Mouse (Mus musculus): ENCODE data around the gene Ptprd. TPM values are rescaled to one million over a fixed set of nuclear protein-coding genes. Genes with fewer than 3 reads are reported as not detected.

Ptprd gene
- polyA plus RNA-seq, 1 experiment: 5.7 TPM

DNA sequence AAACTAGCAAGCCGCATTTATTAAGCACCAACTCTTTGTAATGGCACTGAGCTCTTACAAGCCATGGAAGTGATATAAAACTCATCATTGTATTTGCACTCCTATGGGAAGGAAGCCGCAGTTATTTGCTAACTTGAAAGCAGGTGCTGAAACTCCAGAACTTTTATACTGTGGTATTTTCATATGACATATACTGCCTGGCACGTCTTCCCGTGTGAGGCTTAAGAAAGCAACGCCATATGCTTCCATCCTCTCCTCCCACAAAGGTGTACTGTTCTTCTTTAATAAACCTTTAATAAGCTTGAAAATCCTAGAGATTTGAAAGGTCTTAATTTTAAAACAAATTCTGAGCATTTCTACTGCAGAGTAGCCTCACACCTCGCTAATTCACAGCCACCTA, 1595.1 kb downstream of the Ptprd start:
- DNase-seq (ENCODE audit: low spot score): no peak

DNA sequence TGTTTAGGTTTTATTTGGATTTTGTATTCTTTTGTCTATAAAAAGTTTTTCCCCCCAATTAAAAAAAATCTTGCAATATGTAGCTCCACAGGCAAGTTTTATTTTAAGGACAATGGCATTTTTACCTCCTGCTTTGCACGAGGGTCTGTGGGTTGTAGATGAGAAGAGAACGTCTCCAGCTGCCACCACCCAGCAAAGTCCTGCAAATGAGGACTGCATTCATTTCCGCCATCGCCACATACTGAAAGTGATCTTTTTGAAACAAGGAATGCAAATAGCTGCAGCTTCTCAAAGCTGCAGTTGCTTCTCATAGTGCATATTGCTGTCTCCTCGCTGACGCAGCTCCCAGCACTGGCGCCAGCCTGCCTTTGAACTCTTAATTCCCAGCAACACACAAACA, 1603.5 kb downstream of the Ptprd start:
- no peak for DNase-seq (ENCODE audit: low spot score)

DNA sequence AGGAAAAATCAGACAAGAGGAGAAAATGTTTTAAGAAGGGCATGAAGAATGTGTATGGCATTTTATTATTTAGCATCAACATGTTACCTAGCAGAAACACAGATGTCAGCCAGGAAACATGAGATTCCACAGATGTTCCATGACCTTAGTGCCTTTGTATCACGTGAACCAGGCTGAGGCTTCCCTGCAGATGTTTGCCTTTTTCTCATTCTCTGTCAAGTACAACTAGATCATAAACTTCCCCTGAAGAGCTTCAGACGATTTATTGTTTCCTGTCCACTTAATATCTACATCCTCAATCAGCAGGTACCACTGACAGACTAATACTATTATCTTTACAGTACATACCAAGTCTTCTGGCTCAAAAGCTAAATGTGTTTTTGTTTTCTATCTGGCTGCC, 1605.0 kb downstream of the Ptprd start:
- no peak for DNase-seq (ENCODE audit: low spot score)

DNA sequence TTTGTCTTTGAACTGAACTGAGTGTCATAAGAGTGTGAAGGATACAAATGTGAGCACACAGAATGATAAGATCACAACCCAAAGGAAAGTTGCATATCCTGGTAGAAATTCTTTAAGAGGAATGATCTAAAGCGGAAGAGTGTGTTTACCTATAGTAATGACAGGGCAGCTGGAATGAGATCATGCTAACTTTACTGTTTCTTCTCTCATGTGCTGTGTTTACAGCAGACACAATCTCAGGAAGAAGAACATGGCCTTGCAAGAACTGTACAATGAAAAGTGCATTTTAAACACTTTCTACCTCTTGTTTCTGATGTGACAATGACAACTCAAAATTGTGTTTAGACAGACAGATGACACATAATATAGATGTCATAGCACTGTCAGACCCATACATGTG, 1621.0 kb downstream of the Ptprd start:
- no peak for DNase-seq (ENCODE audit: low spot score)

DNA sequence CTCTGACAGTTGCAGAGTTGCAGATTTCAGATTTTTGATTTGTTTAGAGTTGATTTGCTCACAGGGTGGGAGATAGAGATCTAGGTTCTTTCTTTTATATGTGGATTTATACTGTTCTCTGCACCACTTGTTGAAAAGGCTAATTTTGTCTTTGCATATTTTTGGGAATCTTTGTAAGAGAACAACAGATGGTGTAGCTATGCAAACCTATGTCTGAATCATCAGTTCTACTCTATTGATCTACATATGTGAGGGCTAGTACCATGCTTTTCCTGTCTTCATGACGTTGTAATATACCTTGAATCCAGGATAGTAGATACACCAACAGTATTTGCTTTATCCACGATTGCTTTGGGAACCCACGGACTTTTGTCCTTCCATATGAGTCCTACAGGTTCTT, 1628.7 kb downstream of the Ptprd start:
- no peak for DNase-seq (ENCODE audit: low spot score)

DNA sequence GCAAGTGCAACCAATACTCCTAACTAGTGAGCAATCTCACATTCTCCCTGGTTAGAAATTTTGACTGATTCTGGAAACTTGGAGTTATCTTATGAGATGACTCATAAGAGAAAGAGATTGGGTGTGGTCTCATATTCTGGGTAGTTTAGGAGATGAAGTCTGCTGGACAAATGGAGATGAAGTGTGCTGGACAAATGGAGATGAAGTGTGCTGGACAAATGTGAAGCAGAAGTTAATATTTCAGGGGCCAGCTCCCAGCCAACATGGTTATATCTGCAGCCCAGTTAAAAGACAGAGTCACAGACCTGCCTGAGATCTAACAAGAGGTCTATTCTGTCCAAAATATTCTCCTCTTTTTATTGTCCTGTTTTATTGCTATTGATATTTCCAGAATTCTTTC, 1645.8 kb downstream of the Ptprd start:
- no peak for DNase-seq (ENCODE audit: low spot score)

DNA sequence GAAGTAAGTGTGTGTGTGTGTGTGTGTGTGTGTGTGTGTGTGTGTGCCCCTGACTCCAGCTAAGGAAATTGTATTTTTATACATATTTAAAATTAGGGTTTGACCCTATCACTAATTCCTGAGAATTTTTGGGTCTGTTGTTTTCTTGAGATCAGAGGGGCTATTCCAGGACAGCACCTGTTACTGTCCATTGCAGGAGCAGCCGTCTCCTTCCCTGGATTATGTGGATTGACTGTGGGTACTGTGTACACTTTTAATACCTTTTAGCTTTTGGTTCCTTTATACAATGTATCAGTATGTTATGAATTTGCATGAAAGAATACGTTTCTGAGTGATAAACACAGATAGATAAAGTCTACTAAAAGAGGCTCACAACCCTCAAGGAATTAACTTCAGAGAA, 1670.0 kb downstream of the Ptprd start:
- no peak for DNase-seq (ENCODE audit: low spot score)

DNA sequence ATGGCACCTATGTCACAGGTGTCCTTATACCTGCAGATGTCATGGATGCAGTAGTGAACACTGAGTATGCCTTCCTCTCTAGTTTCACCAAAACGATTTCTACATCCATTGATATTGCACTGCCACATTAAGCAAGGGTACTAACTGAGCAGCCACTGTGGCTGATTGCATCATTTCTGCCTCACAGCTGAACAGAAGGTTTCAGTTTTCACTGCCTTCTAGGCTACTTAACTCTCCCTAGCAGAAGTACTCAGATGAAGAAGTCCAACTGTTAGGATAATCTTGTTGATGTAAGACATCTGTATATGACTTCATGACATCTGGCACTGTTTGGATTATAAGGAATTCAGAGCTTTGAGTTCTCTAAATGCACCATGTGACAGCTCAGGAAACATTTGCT, 1678.8 kb downstream of the Ptprd start:
- DNase-seq (ENCODE audit: low spot score): no peak

DNA sequence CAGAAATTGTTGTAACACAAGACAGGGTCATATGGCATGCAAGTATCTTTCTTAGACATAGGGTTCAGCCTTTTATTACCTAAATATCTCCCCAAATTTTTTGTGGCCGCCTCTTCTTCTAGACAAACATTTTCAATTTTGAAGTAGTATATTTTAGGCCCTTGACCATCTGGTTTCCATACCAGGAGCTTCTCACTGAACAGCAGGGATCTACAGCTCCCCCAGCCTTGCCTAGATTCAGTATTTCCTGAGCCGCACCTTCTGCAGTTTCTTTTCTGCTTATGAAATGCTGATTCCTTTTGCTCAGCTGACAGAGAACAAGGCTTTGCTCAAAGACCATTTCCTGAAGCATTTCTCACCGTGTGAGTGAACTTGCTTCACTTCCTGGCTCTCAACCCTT, 1686.5 kb downstream of the Ptprd start:
- DNase-seq (ENCODE audit: low spot score): no peak

DNA sequence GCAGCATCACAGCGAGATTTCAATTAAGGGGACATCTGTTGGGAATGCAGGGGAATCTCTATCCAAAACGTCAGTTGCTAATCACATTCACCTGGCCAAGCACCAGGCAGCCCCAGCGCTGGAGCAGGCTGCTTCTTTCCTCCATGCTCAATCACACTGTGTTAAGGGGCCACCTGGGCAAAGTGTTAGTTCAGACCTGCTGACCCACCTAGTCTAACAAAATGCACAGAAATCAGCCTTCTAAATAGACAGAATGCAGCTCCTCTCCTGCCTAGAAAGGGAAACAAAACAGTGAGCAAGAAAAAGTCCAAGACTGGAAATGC, 1708.5 kb downstream of the Ptprd start:
- no peak for DNase-seq (ENCODE audit: low spot score)

DNA sequence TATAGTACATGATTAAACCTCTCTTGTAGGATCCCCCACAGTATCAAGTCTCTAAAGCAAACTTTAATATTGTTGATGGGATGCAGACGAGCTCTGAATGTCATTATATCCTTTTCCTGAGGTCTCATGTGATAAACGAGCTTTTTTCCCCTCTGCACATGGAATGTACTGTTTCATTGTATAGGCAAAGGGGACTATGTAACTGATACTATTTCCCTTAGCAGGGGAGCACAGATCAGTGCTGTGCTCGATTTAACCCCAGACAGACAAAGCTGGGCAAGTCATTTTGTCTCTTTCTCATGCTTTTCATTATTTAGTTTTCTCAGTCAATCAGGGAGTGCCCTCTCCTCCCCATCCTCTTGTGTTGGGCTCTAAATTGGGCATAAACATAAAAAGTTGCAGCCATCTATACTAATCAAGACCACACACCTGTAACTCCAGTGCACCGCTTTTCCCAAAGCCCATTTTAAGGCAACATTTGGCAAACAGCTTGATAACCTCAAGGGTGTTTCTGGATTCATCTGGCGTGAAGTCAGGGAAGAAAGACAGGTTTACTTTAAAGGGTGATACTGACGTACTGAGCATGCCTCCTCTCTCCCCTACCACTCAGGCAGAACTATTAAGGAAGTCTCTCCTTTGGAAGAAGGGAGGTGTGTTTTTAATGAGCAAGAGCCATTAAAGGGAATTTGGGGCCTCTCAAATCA, 1709.0 kb downstream of the Ptprd start:
- no peak for DNase-seq (ENCODE audit: low spot score)

DNA sequence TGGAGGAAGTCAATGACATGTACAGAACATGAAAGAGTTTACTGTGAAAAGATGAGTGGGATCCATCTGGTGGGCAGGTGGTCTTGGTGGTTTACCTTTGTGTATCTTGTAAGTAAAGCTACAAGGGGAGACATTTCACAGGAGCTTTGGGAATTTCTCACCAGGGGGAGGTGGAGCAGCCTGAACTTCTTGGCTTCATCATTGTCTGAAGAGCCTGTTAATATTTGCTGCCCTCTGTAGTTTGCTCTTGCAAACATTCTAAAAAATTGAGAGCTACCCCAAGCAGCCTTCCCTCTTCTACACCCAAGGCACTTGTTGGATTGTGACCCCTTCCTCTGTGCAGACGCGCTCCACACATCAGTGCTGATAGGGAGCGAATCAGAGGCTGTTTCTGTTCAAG, 1725.9 kb downstream of the Ptprd start:
- DNase-seq (ENCODE audit: low spot score): no peak

DNA sequence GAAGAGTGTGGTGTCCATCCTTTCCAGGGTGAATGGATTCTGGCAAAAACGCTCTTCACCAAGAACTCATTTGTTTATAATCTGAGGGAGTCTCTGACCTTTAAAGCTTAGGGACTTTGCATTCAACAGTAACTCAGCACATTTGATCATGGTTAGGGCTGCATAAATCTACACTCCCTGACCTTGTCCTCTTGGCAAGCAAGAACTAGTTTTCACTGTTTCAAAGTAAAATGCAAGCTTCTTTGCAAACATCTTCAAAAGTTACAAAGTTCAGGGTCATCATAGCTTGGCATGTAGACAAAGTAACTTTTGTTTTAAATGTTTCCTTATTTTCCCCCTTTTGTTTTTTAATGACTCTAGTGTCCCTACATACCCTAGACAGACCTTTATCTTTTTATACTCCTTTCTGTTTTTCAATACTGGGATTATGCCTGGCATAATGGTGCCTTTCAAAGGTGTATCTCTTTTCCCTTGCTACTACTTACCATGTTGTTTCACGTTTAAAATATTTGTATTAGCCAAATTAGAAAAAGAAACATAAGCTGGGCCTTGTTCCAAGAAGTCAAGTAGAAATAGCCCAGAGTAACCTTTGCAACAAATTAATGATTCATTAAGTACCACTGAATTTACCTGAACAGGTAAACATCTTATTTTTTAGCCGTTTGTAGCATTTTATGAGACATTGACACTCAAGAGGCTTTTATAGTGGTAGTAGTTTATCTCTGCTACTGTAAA, 1743.2 kb downstream of the Ptprd start:
- DNase-seq (ENCODE audit: low spot score): no peak

DNA sequence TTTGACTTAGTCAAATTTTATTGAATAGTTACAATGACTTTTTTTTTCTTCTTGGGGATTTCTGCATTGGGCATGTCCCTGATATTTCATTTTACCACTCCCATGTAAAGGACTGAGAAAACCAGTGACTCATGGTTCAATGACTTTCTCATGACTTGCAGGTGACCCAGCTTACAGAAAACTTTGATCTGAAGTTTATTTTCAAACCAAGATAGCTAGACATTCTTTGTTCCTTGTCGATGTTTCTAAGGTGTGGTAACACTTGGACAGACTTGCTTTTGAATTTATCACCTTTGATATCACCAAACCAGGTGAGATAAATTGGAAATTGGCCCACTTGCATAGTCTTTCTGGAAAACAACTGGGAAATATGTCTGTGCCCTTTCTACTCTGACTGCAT, 1747.1 kb downstream of the Ptprd start:
- DNase-seq (ENCODE audit: low spot score): no peak

DNA sequence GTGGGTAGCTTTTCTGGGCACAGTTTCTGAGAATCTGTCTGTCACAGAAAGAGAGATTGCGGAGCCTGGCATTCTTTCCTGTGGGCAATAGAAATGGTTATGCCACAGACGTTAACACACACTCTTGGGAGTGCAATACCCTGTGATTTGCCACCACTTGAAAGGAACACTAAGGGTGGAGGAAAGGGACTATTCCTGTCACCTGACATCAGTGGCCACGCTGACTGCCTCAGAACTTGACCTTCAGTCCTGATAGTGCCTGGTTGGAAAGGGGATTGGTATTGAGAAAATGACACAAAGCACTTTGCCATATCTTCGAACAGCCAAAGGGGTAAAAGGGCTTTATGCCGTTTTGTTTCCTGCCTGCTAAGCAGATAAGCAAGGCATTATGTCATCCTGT, 1750.4 kb downstream of the Ptprd start:
- DNase-seq (ENCODE audit: low spot score): no peak

DNA sequence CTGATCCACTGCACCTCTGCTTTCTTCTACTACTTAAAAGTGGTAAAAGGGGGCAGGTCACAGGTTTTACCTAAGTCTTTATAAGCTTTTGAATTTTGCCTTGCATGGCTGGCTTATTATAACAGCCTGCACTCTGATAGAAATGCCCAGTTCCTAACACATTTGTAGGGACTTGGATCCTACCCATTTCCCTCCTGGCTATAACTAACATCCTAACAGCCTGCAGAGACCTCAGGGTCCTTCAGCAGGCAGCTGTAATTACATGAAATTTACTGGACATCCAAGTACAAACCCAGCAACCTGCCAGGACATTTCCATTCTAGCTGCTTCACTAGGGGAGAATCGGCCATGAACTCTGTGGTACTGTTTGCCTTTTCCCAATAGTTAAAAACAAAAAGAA, 1751.2 kb downstream of the Ptprd start:
- DNase-seq (ENCODE audit: low spot score): no peak

DNA sequence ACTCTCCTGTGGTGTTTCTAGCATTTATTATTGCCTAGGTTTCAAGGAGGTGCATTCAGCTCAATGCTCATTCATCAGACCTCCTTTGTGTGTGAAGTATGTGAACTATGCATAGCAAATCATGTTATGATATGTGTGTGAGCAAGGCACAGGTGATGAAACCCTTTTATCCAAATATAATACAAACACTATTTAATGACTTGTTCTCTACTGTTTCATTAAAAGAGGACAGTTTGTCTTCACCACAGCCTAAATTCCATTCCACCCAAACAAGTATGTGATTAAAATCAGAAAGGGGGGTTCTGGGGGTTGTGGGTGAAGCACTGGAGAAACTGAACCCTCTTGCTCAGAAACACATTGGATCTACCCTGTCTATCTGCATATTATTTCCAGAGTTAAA, 1752.1 kb downstream of the Ptprd start:
- DNase-seq (ENCODE audit: low spot score): no peak

DNA sequence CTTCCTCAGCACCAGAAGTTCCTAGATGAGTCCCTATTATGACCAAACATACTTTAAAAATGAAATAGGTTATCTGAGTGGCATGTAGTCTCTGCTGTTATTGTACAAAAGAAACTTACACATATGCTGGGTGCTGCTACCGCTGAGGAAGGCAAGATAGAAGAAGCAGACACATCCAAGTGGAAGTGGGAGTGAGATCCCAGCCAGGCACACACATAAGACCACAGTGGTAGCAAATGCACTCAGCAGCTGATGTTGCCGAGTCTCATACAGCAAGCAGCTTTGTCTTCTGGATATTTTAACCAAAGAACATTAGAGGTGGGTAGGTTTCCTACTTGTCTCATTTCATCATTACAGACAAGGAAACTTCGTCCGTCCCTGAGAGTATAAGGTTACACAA, 1759.5 kb downstream of the Ptprd start:
- no peak for DNase-seq (ENCODE audit: low spot score)

DNA sequence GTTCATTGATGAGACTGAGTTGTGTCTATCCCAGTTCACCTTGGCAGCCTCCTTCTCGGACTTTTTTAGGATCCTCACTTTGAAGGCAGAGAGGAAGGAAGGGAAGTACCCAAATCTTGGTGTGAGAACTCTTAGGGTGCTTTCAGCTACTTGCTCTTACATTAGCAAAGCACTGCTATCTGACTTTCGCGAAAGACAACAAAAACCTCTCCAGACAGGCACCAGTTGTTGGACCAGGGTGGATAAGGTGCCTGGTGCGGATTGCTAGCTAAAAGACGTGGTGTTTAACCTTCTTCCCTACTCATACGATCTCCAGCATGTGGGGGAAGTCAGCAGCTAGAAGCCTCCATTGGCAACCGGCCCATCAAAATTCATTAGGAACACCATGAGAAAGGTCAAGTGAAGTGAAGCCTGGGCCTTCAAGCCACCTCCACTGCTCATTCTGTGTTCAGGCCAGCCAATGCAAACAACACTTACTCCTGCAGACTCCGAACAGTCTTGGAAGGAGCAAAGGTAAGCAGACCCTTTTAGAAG, 1760.7 kb downstream of the Ptprd start:
- DNase-seq (ENCODE audit: low spot score): no peak

DNA sequence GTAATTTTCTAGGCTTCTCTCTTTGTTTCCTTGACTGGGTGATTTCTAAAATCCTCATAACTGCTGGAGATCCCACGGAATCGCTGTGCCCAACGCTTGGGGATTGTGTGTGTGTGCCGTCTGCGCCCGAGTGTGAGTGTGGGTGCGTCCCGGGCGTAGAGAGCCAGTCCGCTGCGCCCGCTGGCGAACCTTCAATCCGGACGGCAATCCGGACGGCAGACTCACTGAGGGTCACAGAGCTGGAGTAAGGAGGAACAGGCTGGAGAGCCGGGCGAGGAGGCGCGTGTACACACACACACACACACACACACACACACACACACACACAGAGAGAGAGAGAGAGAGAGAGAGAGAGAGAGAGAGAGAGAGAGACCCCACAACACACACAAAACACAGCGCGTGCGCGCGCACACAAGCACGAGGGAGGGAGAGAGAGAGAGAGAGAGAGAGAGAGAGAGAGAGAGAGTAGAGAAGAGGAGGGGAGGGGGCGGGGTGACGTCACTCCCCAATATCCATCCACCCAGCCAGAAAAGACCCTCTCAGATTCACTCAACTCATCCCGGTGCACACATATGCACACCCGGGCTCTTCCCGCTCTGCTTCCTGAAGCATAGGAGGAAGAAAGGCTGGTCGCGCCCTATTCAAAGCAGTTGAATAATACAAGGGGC, 1761.3 kb downstream of the Ptprd start:
- DNase-seq (ENCODE audit: low spot score): peak; percentile 38

DNA sequence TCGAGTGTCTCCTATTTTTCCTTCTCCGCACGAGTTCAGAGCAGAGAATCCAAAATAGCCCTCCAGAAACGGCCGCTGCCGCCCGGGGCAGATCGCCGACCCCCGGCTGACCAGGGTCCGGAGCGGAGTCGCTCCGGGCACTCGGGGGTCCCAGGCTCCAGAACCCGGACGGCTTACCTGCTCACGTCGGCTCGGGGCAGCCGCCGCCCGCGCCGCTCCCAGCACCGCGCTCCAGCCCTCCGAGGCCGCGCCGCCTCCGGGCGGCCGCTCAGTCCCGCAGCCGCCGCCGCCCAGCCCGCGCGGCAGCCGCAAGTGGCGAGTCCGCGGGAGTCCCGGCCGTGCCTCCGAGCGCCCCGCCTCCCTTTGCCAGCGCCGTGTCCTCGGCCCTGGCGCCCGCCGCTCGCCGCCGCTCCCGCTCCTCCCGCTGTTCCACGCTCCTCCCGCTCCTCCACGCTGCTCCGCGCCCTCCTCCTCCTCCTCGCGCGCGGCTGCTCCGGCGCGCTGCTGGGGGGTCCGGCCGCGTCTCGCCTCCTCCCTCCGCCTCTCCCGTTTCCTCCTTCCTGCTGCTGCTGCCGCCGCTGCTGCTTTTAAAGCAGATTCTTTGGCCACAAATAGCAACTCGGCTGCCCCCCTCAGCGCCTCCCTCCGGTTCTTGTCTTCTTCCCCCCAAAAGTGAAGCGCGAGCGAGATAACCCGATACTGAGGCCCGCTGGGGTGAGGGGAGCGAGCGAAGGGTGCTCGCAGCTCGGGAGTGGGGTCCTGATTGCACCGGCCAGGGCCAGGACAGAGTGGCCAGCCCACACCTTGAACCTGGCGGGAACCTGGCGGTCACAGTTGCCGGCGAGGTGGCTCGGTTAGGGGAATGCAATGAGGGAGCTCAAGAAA, 1762.1 kb downstream of the Ptprd start:
- DNase-seq (ENCODE audit: low spot score): peak; percentile 67

Measured in urinary bladder, adult 2 months (tissue).